Mouse (Mus musculus): ENCODE results near the gene Tac2. TPM values are rescaled to one million over a fixed set of nuclear protein-coding genes. Genes with fewer than 3 reads are reported as not detected.

Gene Tac2
- polyA plus RNA-seq, 1 experiment from 2014 or later, result 0.34 TPM

GRCm38 (mm10) chr10:127730285-127730932, 6.1 kb downstream of the Tac2 start:
- H3K36me3 ChIP-seq (ENCODE audit: control insufficient read depth, insufficient read depth, low read length), result no peaks in the 10 kb centered on the region
- no peak for DNase-seq (ENCODE audit: low spot score)
- no peaks in the 10 kb centered on the region for H3K9me3 ChIP-seq (ENCODE audit: control insufficient read depth, low read length)
- 73% methylated on average over 11 of the region's 11 CpGs for WGBS
- H3K27ac ChIP-seq (replicated peaks), result no peak overlapping the region
- H3K27me3 ChIP-seq (ENCODE audit: control insufficient read depth, insufficient read depth, low read length), result no peaks in the 10 kb centered on the region
- no peak overlapping the region for H3K4me2 ChIP-seq (replicated peaks; ENCODE audit: low read depth)
- TF ChIP-seq EP300 (optimal IDR thresholded peaks at IDR 0.05) (no peak), CTCF (IDR thresholded peaks at IDR 0.05; ENCODE audit: low read depth) (no peak)
- no peak overlapping the region for H3K9ac ChIP-seq (ENCODE audit: low read length)
- no peak overlapping the region for H3K4me3 ChIP-seq (ENCODE audit: low read depth, low read length)
- no peaks in the 10 kb centered on the region for H3K4me1 ChIP-seq (replicated peaks; ENCODE audit: control insufficient read depth, insufficient read depth)
- no peak for ATAC-seq (ENCODE audit: low FRiP score, low TSS enrichment)

GRCm38 (mm10) chr10:127730933-127731310, 6.6 kb downstream of the Tac2 start:
- ATAC-seq (ENCODE audit: low FRiP score, low TSS enrichment) (no peak), DNase-seq (ENCODE audit: low spot score) (no peak)
- H3K4me3 ChIP-seq (ENCODE audit: low read depth, low read length), result no peak overlapping the region
- TF ChIP-seq CTCF (IDR thresholded peaks at IDR 0.05; ENCODE audit: low read depth) (no peak), EP300 (optimal IDR thresholded peaks at IDR 0.05) (no peak)
- H3K27ac ChIP-seq (replicated peaks), result no peak overlapping the region
- no peaks in the 10 kb centered on the region for H3K36me3 ChIP-seq (ENCODE audit: control insufficient read depth, insufficient read depth, low read length)
- no peaks in the 10 kb centered on the region for H3K4me1 ChIP-seq (replicated peaks; ENCODE audit: control insufficient read depth, insufficient read depth)
- H3K4me2 ChIP-seq (replicated peaks; ENCODE audit: low read depth), result no peak overlapping the region
- no peaks in the 10 kb centered on the region for H3K27me3 ChIP-seq (ENCODE audit: control insufficient read depth, insufficient read depth, low read length)
- no peak overlapping the region for H3K9ac ChIP-seq (ENCODE audit: low read length)
- H3K9me3 ChIP-seq (ENCODE audit: control insufficient read depth, low read length), result no peaks in the 10 kb centered on the region
- WGBS, result 40% methylated on average over 9 of the region's 9 CpGs

GRCm38 (mm10) chr10:127731397-127731796, 7.1 kb downstream of the Tac2 start:
- no peaks in the 10 kb centered on the region for H3K36me3 ChIP-seq (ENCODE audit: control insufficient read depth, insufficient read depth, low read length)
- no peak overlapping the region for H3K4me2 ChIP-seq (replicated peaks; ENCODE audit: low read depth)
- 26% methylated on average over 5 of the region's 5 CpGs for WGBS
- H3K9me3 ChIP-seq (ENCODE audit: control insufficient read depth, low read length), result no peaks in the 10 kb centered on the region
- H3K9ac ChIP-seq (ENCODE audit: low read length), result no peak overlapping the region
- H3K4me3 ChIP-seq (ENCODE audit: low read depth, low read length), result no peak overlapping the region
- no peaks in the 10 kb centered on the region for H3K4me1 ChIP-seq (replicated peaks; ENCODE audit: control insufficient read depth, insufficient read depth)
- H3K27me3 ChIP-seq (ENCODE audit: control insufficient read depth, insufficient read depth, low read length), result no peaks in the 10 kb centered on the region
- H3K27ac ChIP-seq (replicated peaks), result no peak overlapping the region
- no peak for ATAC-seq (ENCODE audit: low FRiP score, low TSS enrichment)
- TF ChIP-seq CTCF (IDR thresholded peaks at IDR 0.05; ENCODE audit: low read depth), result no peak
- no peak for TF ChIP-seq EP300 (optimal IDR thresholded peaks at IDR 0.05)
- no peak for DNase-seq (ENCODE audit: low spot score)

GRCm38 (mm10) chr10:127734434-127734833, 10.2 kb downstream of the Tac2 start:
- no peak for DNase-seq (ENCODE audit: low spot score)
- 27% methylated on average over 5 of the region's 5 CpGs for WGBS
- H3K27me3 ChIP-seq (ENCODE audit: control insufficient read depth, insufficient read depth, low read length), result no peaks in the 10 kb centered on the region
- no peak overlapping the region for H3K4me2 ChIP-seq (replicated peaks; ENCODE audit: low read depth)
- no peak overlapping the region for H3K4me3 ChIP-seq (ENCODE audit: low read depth, low read length)
- H3K4me1 ChIP-seq (replicated peaks; ENCODE audit: control insufficient read depth, insufficient read depth), result no peaks in the 10 kb centered on the region
- ATAC-seq (ENCODE audit: low FRiP score, low TSS enrichment), result no peak
- no peaks in the 10 kb centered on the region for H3K9me3 ChIP-seq (ENCODE audit: control insufficient read depth, low read length)
- no peak overlapping the region for H3K9ac ChIP-seq (ENCODE audit: low read length)
- H3K36me3 ChIP-seq (ENCODE audit: control insufficient read depth, insufficient read depth, low read length), result no peaks in the 10 kb centered on the region
- TF ChIP-seq EP300 (optimal IDR thresholded peaks at IDR 0.05) (no peak), CTCF (IDR thresholded peaks at IDR 0.05; ENCODE audit: low read depth) (peak; percentile 83)
- H3K27ac ChIP-seq (replicated peaks), result no peak overlapping the region

GRCm38 (mm10) chr10:127736266-127736665, 12.0 kb downstream of the Tac2 start:
- TF ChIP-seq EP300 (optimal IDR thresholded peaks at IDR 0.05) (no peak), CTCF (IDR thresholded peaks at IDR 0.05; ENCODE audit: low read depth) (no peak)
- Histone ChIP-seq H3K36me3 (ENCODE audit: control insufficient read depth, insufficient read depth, low read length) (no peaks in the 10 kb centered on the region), H3K4me1 (replicated peaks; ENCODE audit: control insufficient read depth, insufficient read depth) (no peaks in the 10 kb centered on the region), H3K9ac (ENCODE audit: low read length) (no peak overlapping the region), H3K27ac (replicated peaks) (no peak overlapping the region), H3K4me3 (ENCODE audit: low read depth, low read length) (no peak overlapping the region), H3K4me2 (replicated peaks; ENCODE audit: low read depth) (no peak overlapping the region), H3K9me3 (ENCODE audit: control insufficient read depth, low read length) (no peaks in the 10 kb centered on the region), H3K27me3 (ENCODE audit: control insufficient read depth, insufficient read depth, low read length) (no peaks in the 10 kb centered on the region)
- 52% methylated on average over 2 of the region's 2 CpGs for WGBS
- no peak for ATAC-seq (ENCODE audit: low FRiP score, low TSS enrichment)
- no peak for DNase-seq (ENCODE audit: low spot score)

- 62% methylated on average over 4 of the region's 4 CpGs for WGBS
- Histone ChIP-seq H3K4me1 (replicated peaks; ENCODE audit: control insufficient read depth, insufficient read depth) (no peaks in the 10 kb centered on the region), H3K4me2 (replicated peaks; ENCODE audit: low read depth) (no peak overlapping the region), H3K27ac (replicated peaks) (no peak overlapping the region), H3K27me3 (ENCODE audit: control insufficient read depth, insufficient read depth, low read length) (no peaks in the 10 kb centered on the region), H3K4me3 (ENCODE audit: low read depth, low read length) (no peak overlapping the region), H3K9ac (ENCODE audit: low read length) (no peak overlapping the region), H3K36me3 (ENCODE audit: control insufficient read depth, insufficient read depth, low read length) (no peaks in the 10 kb centered on the region), H3K9me3 (ENCODE audit: control insufficient read depth, low read length) (no peaks in the 10 kb centered on the region)
- DNase-seq (ENCODE audit: low spot score) (no peak), ATAC-seq (ENCODE audit: low FRiP score, low TSS enrichment) (no peak)
- TF ChIP-seq CTCF (IDR thresholded peaks at IDR 0.05; ENCODE audit: low read depth), result no peak
- no peak for TF ChIP-seq EP300 (optimal IDR thresholded peaks at IDR 0.05)
Observed at GRCm38 (mm10) chr10:127736916-127737315, 12.6 kb downstream of the Tac2 start.
